Mouse (Mus musculus) activated CD4-positive, CD25-positive, alpha-beta regulatory T cell, adult 4 months (primary cell): ENCODE results near the gene Kcnh2. TPM values are rescaled to one million over a fixed set of nuclear protein-coding genes. Genes with fewer than 3 reads are reported as not detected.

Source experiments
- ATAC-seq: one replicate; pipeline ENCODE4 v1.8.0; 2017
- polyA plus RNA-seq, 2 experiments: library from polyadenylated mRNA; unstranded; fragments of 100-300 nt; shearing (Covaris generic); gene quantifications; one replicate each; pipeline ENCODE4 v1.2.1; 2017

Kcnh2 gene
- polyA plus RNA-seq, 2 experiments from 2014 or later, result 0.16 to 0.24 TPM

- no peak for ATAC-seq
Measured at GRCm38 (mm10) chr5:24309223-24309622, 42.2 kb downstream of the Kcnh2 start.

DNA sequence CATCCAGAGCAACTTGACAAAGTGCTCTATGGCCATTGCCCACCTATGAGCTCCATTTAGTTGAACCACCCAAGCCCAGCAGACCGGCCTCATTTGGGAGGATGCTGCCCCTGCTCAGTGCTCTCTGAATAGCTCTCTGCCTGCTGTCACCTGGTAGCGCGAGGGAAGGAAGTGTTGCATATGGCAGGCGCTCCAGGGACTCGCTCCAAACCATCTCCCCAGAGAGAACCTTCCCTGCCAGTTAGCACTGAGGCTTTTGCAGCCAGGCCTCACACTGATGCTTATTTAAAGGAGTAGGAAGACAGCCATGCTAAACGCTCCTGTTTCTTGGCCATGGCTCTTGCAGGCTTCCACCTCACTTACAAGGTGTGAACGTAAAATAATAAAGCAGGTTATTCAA is 42.8 kb downstream of the Kcnh2 start:
- ATAC-seq, result no peak

GRCm38 (mm10) chr5:24307118-24307777 is 44.2 kb downstream of the Kcnh2 start:
- ATAC-seq, result no peak

GRCm38 (mm10) chr5:24303199-24303598 is 48.2 kb downstream of the Kcnh2 start:
- peak; percentile 81 for ATAC-seq

GRCm38 (mm10) chr5:24299845-24300589 is 51.4 kb downstream of the Kcnh2 start:
- ATAC-seq, result no peak

DNA sequence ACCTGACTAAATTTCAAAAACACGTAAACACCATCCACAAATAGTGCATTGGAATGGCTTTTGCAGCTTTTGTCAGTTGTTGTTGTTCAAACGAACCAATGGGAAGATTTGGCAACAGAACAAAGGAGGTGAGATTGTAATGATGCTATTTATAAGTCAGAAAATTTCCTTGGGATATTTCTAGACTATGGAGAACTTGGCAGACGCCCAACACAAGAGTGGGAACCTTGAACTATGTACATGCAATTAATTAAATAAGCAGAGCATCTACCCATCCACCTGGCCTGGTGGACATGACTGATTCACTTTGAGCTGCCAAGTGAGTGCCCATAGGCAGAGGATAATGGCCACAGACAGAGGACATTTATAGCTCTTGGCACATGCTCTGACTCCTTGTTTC is 59.5 kb downstream of the Kcnh2 start:
- no peak for ATAC-seq

GRCm38 (mm10) chr5:24286221-24286970 is 65.0 kb downstream of the Kcnh2 start:
- ATAC-seq, result no peak

DNA sequence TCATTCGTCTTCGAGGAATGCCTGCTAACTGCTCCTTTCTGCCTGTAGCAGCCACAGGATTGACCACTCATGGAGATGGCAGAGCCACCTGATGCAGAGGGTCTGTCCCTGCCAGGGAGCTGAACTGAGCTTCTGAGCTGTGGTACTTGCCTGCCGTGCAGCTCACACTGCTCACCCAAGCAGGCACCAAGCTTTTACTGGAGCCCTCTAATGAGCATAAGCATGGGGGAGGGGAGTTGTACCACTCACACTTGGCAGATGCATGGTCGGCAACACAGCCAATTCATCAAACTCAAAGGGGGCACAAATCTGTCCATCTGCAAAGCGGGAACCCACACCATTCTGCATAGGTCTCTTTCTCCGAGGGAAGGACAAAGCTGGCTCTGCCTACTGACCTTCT is 67.3 kb downstream of the Kcnh2 start:
- no peak for ATAC-seq

GRCm38 (mm10) chr5:24283181-24283580 is 68.2 kb downstream of the Kcnh2 start:
- ATAC-seq, result no peak

- no peak for ATAC-seq
Measured at GRCm38 (mm10) chr5:24280523-24280922, 70.9 kb downstream of the Kcnh2 start.

GRCm38 (mm10) chr5:24279527-24279926 is 71.9 kb downstream of the Kcnh2 start:
- no peak for ATAC-seq

DNA sequence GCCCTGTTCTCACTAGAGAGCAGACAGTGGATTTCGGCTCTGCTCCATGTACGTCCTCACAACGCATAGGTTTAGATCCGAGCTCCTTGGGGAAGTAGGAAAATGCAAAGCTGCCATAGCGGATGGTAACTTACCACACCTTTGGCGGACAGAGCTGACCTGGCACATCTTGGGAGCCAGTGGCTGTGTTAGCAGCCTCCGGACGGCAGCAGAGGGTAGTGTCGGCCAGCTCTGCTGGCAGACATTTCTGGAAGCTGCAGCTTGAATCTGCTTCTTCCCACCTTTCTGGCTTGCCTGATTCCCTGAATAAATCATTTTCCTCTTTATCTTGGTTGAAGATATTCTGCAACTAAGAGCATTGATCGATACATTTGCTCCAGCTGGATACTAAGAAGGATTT is 73.2 kb downstream of the Kcnh2 start:
- ATAC-seq, result no peak

DNA sequence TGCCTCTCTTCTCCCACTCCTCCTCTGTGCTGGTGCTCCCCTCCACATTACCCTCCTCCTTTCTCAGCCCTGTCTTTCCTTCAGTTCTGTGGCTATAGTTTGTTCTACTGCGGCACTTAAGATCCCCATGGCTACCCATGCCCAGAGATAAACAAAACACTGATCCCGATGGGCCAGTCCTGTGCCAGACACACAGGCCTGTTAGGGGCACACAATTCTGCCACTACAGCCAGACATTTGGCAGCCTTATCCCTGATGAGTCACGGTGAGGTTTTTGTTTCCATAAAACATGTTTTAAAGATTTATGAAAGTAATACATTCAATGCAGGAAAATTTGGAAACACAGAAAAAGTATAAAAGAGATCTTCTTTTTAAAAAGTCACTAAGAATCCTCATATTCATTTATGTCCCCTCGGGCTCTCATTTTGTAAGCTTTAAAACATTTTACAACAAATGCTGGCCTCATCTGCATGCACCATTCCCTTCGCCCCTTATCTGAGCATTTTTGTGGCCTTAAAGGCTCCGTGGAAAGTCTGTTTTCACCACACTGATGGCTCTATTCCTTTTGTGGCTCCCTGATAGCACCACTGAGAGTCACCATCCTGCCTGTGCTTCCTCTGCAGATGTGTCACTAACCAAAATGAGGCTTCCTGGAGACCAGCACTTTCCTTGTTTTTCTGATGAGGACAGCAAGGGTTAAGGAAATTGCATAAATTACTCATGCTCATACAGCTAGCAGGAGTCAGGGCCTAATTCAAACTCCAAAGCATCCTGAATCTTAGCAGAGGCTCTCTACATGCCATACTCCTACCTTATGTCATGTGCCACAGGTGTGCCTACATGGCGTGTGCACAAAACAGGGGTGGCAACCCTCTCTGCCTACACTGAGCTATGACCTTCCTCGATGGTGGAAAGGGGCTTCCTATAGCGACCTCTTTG is 77.5 kb downstream of the Kcnh2 start:
- ATAC-seq, result no peak

DNA sequence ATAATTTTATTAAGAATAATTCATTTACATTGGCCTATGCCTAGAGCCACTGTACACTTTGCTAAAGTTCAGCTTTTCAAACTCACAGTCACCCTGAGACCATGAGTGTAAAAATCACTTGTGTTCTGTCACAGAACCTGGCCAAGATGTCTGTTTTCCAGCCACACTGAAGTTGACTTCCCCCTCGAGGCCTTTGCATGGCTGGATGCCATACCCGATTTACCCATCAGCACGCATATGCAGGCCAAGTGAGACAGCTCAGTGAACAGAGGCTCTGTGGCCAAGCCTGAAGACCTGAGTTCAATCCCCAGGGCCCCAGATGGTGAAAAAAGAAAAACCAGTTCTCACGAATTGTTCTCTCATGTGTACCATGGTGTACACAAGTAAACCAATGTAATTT is 80.5 kb downstream of the Kcnh2 start:
- ATAC-seq, result no peak

Other genes starting within 250 kb of the Kcnh2 start
- 1 to 10 TPM; 6.8 to 7.0 TPM for gene Nupl2, start 186.6 kb downstream of the Kcnh2 start, polyA plus RNA-seq
- gene Nos3, start 13.2 kb upstream of the Kcnh2 start, polyA plus RNA-seq, result under 1 TPM in 1 of 2 experiments, not detected in 1; 0.42 TPM
- gene Atg9b, start 40.5 kb upstream of the Kcnh2 start, polyA plus RNA-seq, result 1 to 10 TPM; 2.2 to 2.9 TPM
- gene Abcb8, start 42.1 kb upstream of the Kcnh2 start, polyA plus RNA-seq, result 10 to 100 TPM; 15.3 to 21.6 TPM
- gene Asic3, start 61.8 kb upstream of the Kcnh2 start, polyA plus RNA-seq, result under 1 TPM in 1 of 2 experiments, not detected in 1; 0.85 TPM
- gene Cdk5, start 71.9 kb upstream of the Kcnh2 start, polyA plus RNA-seq, result 10 to 100 TPM; 54.8 to 58.3 TPM
- 10 to 100 TPM; 12.2 to 13.3 TPM for gene Slc4a2, start 72.2 kb upstream of the Kcnh2 start, polyA plus RNA-seq
- gene Fastk, start 93.7 kb upstream of the Kcnh2 start, polyA plus RNA-seq, result 10 to 100 TPM; 34.9 to 49.5 TPM
- 10 to 100 TPM; 51.1 to 65.5 TPM for gene Tmub1, start 96.2 kb upstream of the Kcnh2 start, polyA plus RNA-seq
- 1 to 10 TPM; 3.9 to 6.0 TPM for gene Agap3, start 100.6 kb upstream of the Kcnh2 start, polyA plus RNA-seq
- gene Gbx1, start 175.6 kb upstream of the Kcnh2 start, polyA plus RNA-seq, result under 1 TPM in 1 of 2 experiments, not detected in 1; 0.09 TPM
- gene Asb10, start 189.4 kb upstream of the Kcnh2 start, polyA plus RNA-seq, result not detected
- under 1 TPM in 1 of 2 experiments, not detected in 1; 0.46 TPM for gene 4931409K22Rik, start 205.2 kb upstream of the Kcnh2 start, polyA plus RNA-seq
- 10 to 100 TPM; 51.8 to 56.8 TPM for gene Abcf2, start 225.9 kb upstream of the Kcnh2 start, polyA plus RNA-seq
- 10 to 100 TPM in 1 of 2 experiments, 1 to 10 TPM in 1; 8.3 to 17.8 TPM for gene Chpf2, start 235.1 kb upstream of the Kcnh2 start, polyA plus RNA-seq